Mouse (Mus musculus): ENCODE data around the gene Col13a1.

DNA sequence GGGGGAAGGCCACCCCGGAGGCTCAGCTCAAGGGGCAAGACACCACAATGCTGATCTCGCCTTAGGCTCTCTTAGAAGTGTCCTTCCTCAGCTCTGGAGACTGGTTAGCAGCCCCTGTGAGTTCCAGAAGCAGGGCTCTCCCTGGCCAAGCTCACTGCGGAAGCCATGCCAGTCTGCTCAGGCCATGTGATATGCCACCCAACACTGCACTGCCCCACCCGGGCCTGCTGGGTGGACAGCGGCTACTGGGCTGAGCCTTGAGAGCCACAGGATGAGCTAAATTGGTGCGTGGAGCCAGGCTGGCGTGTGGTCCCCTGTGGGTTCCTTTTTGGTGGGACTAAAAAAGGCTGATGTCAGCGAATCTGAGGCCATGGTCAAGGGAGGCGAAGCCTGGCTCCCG, 88.6 kb downstream of the Col13a1 start:
- TF ChIP-seq CTCF (IDR thresholded peaks at IDR 0.05; ENCODE audit: control insufficient read depth, insufficient read depth, insufficient replicate concordance, low read depth, low read length) (no peak), POLR2A (IDR thresholded peaks at IDR 0.05; ENCODE audit: control insufficient read depth, low read depth, low read length) (no peak)
